Mouse (Mus musculus) ovary, adult 18-20 months (tissue): Measurements from ENCODE around the gene Slc13a1.
A peak's percentile ranks its signal among the peaks of the same experiment; 100 is the strongest.
"Not testable (repeated sequence)": the region's sequence is repeated elsewhere in the genome, so short reads cannot be mapped to it uniquely, and the experiment has no call there.

Source experiments
- DNase-seq: peaks from one replicate; pipeline ENCODE4 v3.0.0; 2022; ENCODE audit warnings: low spot score, mixed read lengths

Gene Slc13a1

DNA sequence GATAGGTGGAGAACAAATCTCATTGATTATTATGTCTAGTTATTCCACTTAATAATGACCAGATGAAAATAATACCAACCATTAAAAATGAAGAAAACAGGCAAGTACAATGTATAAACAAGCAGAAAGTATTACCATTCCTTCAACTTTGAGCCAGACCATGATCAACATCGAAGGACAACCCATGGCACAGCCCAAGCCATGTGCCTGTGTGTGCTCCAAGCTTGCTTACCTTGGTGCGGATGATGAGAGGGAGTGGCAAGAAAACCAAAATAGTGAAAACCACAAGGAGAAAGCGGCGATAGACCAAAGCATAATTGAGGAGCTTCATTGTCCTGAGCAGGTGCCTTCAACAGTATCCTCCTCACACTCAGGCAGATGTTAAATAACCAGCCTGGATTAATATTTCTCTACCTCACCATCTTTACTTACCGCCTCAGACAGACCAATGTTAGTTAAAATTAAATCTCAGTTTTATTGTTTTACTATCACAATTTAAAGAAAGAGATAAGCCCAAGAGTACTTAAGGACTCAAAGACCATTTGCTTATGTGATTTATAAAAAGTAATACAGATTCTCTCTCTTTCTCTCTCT, at the start of gene Slc13a1:
Gene Slc13a1, minus strand, starts transcription at position 359 of the 594 bp plus-strand sequence.
- DNase-seq, result no peak

DNA sequence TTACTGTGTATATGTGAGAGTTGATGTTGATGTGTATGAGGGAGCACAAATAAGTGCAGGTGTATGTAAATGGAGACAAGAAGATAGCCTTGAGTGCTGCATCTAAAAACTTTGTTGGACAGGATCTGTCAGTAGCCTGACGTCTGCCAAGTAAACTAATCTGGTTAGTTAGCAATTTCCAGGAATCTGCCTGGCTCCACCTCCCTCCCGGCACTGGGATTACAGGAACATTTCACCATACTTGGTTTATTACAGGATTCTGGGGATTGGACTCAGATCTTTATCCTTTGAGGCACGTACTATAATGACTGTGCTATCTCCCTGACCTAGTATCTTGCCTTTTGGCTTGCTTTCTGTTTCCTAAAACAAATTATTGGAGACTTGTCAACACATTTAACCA, 40.0 kb upstream of the Slc13a1 start:
- DNase-seq, result no peak

DNA sequence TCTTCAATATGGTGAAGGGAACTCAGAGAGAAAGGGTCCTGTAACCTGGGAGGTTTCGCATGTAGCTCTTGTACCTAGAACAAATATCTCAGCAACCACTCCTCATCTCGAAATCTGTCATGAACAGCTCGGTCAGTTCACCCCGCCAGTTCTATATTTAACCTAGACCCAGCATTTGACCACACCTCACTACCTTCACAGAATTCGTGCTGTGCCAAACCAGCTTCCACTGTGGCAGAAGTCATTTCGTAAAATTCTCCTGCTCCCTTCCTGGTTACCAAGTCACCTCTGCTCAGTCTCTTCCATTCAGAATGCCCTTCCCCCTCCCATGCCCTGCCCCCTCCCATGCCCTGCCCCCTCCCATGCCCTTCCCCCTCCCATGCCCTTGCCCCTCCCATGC, 34.3 kb upstream of the Slc13a1 start:
- no peak for DNase-seq

DNA sequence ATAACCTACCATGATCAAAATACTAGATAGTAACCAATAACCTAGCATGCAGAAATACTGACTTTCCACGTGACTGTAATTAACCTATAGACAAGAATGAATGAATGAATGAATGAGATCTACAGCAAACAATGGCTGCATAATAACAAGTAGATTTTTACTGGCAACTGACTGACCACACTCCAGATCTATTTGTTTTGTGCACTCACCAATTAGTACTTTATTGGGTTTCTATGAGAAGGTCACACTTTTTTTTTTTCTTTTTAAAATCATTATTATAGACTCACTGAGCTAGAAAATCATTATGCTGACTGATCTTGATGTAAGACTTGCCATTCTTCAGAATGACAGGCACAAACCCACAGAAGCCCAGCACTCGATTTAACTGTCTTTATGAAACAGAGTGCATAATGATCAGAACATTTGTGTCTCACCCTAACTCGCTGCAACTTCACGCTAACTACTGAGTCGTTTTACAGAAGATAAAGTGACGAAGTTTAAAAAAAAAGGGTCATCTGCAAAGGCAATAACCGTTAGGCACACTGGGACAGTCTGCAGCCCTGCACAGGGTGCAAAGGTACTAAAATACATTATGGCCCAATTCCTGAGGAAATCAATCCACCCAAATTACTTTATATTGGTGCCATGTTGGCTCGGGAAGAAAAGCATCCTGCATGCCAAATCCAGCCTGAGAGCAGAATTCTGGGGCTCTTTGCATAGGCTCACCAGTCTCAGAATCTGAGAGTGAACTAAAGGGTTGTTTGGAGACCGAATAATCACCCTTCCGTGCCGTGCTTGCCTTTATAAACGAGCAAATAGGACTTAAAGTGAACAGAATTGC, 33.0 kb upstream of the Slc13a1 start:
- no peak for DNase-seq

DNA sequence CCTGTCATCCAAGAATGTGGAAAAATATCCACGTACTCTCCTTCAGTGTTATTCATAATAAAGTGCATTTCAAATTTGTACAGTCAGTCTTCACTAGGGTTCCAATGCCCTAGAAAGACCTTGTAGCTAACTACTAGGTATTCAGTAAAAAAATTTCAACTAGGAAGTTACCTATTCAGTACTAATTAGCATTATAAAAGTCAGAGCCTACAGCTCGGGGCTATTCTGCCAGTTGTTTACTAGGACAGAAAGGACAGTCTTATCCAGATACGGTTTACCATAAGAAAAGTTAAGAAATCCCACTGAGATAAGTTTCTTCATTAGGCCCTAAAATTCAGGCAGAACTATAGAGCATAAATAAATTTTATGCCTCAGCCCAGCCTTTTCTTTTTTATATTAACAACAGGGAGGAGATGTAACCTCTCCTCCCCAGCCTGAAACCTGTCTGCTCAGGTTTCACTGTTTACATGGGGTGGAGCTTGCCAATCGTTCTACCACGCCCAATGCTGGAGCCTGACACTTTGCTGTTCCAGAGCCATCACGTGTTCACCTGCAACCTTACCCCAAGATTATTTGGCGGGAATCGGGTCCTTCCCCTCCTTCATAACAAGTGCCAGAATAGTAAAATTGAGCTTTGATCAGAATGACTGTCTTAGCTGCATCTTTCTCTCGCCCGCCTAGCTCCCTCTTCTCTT, 29.8 kb upstream of the Slc13a1 start:
- DNase-seq, result not testable (repeated sequence)

DNA sequence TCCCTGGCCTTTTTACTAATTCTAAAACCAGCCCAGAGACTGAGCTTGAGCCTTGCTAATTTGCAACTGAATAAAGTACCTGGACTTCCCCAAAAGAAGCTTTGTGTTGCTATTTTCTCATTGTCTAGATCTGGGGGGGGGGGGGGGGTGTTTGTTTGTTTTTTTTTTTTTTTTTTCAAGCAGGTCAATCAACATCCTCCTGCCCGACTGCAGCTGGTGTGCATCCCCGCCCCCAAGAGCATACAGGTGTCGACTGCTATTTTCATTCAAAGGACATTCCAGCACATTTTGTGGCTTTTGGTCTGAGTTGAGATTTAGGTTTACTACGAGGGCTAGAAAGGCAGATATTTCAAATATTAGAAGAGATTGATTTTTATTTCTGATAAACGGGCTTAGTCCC, 28.5 kb upstream of the Slc13a1 start:
- not testable (repeated sequence) for DNase-seq

DNA sequence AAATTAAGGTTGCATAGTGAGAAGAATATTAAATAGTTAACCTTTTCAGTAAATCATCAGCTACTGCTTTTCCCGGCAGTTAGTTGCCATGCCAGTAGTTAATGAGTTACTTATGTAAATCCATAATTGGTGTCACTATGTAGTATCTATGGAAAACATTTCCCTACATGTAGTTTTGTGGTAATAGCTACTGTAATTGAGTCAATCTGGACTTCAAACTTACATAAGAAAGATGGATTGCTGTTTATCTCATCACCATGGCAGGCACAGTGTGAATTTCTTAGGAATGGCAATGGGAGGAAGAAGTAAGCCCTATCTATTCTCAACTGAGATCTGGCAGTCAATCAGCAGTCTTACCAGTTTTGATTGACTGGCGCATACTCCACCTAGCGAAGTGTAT, 15.5 kb upstream of the Slc13a1 start:
- DNase-seq, result no peak

DNA sequence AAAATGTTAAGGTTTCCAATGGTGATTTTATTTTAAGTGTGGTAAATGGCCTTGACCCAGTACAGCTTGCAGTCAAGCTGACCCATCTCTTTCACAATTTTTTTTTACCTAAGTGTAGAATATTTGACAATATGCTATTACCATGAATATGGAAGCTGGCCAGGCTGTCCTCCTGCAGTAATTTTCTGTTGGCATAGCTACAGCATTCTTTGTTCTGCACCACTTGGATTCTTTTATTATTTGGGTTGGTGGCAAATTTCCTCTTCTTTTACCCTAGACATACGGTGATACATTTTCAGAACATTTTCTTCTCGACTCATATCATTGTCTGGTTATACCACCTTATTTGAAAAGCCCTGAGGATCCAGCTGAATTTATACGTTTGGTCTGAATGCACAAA, 7.5 kb upstream of the Slc13a1 start:
- DNase-seq, result no peak

DNA sequence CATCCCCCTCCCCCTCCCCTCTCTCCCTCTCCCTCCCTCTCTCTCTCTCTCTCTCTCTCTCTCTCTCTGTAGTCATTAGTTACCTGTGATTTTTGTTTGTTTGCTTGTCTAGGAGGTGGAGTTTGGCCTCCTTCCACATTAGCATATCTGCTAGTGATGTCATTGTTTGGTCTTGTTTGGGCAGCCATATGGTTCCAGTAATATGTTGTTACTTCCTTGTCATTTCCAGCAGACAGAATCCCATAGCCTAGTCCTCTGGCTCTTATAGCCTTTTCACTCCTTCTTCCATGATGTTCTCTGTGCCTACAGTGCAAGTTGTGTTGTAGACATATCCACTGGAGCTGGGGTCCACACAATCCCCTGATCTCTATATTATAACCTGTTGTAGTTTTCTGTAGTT, 6.1 kb upstream of the Slc13a1 start:
- DNase-seq, result no peak

DNA sequence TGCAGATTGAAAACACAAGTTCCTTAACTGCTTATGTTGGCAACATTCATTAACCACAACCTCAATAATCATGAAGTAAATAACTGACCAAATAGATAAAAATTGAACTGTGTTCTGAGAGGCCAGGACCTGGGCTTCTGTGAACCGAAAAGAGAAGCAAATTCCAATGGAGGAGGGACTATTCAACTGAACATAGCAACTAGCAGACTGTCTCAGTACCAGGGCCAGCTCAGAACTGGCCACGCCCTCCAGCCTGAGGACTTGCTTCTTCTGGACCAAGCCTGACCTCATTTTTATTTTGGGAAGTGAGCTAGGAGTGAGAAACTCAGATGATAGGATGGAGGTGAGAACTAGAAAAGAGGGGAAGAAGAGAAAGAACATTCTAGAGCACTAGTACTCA, 4.8 kb upstream of the Slc13a1 start:
- no peak for DNase-seq

DNA sequence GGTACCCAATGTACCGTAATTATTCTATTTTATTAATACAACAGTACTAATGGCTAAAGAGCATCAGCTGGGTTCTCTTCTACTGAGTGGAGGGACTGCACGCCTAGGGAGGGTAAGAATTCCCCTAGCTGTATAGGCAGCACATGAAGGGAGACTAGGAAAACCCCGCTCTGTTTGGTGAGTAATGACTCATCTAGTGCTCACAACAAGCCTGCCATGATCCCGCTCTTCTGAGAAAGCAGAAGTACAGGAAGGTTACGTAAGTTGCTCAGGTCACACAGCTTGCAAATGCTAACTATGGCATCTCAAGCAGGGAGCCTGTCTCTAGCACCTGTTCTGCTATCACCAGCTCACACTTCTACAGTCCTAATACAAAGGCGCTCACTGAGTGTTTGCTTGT, 1.1 kb downstream of the Slc13a1 start:
- DNase-seq, result no peak

DNA sequence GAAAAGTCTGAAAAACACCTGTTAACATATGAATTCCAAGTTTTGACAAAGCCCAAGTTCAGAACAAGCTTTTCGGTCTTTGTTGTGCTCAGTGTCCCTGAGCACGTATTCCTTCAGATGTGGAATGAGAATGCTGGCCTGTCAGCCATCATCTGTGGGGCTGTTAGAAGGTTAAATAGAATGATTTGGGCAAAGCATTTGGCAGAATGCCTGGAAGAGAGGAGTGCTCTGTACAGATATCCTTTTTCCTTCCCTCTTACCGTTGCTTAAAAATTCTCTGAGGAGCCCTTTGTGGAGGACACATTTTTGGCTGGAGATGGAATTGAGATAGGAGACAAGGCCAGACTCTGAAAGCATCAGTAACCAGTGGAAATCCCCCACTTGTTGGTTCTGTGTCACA, 2.6 kb downstream of the Slc13a1 start:
- DNase-seq, result peak; percentile 34

DNA sequence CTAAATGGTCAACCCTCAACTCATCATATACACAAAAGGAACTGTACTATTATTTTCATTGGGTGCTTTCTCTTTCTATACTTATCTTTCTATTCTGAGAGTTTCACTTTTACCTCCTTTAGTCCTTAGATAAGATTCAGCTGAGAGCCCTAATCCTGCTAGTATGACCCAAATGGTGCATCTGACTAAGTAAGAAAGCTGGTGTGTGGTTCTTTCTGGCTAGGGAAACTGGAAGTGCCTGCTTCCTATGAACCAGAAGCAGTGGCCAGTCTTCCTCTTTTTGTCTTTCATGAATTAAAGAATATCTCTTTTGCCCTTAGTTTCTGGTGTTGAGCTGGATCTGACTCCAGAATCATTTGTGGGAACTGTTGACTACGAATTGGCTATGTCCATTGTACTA, 8.1 kb downstream of the Slc13a1 start:
- no peak for DNase-seq

DNA sequence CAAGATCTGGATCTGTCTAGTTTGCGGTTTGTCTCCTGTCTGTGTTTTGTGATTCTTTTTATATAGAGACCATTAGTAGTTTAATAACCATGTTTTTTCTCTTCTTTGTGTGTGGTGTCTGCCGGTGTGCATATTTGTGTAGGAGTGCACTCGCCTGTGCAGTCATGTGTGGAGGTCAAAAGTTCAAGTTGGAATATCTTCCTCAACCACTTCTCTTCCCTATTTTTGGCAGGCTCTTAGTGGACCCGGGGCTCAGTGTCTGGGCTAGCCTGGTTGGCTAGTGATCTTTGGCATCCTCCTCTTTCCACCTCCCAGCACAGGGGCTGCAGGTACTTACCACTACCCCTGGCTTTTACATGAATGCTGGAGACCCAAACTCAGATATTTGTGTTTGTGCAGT, 13.0 kb downstream of the Slc13a1 start:
- no peak for DNase-seq

DNA sequence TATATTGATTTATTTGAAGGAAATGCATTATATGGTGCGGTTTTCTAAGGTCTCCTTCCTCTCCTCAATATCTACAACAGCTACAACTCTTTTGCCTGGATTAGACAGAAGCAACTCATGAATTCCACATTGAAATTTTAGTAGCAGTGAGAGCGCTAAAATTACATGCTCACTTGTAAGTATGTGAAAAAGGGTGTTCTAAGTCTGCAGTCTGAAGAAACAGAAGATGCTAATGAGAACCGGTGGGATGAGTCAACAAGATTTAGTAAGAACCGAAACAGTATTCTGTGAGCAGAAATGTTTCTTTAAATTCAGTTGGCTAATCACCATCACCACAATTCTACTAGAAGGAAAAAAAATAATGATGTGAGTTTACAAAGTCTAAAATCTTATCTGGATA, 34.9 kb downstream of the Slc13a1 start:
- DNase-seq, result no peak

DNA sequence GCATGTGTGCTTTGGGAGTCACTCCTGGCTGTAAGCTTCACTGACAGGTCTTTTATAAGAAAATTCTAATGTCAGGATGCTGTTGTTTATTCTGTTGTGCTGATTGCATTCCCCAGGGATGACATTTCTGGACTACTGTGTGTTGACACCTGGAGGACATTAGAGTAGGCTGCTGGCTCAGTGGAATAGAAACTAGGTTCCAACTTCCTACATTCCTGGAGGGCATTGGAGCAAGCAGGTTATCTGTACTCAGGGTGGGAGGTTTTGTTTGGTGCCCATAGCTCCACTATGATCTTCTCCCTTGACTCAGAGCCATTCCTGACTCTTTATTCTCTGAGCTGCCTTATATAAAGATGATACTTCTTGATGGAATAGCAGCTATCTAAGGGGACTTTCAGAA, 45.3 kb downstream of the Slc13a1 start:
- DNase-seq, result no peak

DNA sequence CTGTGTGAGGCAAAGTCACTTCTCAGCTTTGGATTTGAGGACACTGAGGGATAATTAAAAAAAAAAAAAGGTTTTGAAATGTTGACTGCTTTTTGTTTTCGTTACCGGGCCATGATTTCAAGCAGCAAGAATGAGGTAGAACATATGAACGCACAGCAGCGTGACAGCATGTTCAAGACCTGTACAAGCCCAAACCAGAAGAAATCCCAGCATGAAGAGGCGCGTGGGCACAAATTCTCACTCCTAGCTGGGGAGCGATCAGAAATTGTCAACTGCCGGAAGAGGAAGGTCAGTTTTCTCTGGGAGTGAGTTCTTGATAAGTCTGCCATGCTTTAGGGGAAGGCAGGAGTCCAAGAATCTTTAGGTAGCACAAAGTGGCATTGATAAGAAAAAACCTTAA, 56.3 kb downstream of the Slc13a1 start:
- no peak for DNase-seq

DNA sequence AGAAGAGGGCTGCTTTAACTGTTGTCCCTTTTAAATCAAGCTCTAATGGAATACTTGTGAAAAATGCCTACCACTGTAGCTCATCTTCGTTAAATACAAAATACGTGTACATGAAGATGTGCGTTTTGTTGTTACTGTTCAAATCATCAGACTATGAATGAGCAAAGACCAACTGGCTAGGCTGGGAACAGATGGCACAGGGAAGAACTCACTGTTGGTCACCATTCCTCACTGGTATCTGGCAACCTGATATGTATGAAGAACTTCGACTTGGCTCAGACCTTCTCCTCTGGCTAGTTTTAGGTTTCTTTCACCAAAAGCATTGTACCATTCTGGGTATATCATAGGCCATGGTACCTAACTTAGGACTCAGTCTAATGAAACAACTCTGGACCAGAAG, 59.4 kb downstream of the Slc13a1 start:
- no peak for DNase-seq

DNA sequence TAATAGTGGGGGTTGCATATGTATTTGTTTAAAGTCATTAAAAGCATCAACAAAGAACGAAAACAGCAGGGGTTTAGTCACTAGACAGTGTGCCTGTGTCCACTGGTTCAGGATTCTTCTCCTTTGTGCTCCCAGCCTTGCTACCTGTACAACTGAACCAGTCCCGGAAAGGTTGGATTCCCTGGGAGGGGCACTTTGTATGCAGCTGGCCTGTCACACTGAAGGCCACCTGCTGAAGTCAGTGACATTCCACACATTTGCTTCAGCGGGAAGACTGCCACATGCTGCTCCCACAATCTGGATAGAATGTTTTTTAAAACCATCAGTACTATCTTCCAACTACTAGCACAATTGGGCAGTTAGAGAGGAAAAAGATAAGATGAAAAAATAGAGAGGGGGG, 61.7 kb downstream of the Slc13a1 start:
- no peak for DNase-seq

DNA sequence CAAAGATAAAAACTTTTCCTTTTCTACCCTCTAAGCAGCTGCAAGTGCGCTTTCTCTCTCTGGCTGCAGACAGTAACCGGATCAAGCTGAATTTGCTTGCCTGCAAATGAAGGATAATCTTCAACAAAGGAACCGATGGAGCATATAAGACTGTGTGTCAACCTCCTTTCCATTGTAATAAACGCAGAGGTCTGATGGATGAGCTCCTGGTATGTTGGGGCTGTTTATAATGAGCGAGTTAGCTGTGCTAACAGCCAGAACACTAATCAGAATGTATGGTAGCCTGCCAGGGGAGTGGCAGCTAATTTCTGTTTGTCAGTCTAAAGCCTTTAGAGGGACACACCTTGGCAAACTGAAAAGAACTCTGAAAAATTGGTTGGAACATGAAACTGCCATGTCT, 62.2 kb downstream of the Slc13a1 start:
- DNase-seq, result no peak

DNA sequence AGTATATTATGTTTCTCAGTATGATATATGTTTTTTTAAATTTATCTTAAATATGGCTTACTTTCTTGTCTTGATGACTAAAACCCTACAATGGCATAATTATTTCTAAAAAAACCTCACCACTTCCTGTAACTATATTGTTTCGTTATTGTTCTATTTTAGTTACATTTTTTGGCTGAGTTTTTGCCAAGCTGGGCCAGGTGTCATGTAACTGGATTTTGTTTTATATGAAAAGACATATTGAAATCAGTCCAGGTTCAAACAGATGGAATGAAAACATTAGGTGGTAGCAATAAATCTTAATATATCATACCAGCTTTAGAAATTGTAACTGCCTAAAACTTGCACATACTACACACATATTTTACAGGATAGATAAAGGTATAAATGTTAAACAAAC, 66.6 kb downstream of the Slc13a1 start:
- no peak for DNase-seq

DNA sequence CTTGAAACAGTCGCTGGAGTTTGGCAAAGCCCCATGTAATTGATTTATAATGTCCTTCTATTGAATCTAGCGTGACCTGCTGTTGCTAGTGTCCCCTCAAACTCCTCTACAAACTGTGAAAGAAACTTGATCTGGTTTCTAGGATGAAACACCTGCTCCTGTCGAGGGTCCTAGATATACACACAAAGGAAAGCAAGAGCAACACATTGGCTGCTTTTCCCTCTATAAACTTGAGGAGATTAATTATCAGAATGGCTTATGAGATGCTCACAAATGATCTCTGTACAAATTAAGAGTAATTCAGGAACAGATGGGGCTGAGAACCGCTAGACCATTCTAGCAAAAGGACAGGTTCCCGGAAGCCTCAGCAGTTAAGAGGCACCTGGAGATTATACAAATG, 67.2 kb downstream of the Slc13a1 start:
- DNase-seq, result no peak

DNA sequence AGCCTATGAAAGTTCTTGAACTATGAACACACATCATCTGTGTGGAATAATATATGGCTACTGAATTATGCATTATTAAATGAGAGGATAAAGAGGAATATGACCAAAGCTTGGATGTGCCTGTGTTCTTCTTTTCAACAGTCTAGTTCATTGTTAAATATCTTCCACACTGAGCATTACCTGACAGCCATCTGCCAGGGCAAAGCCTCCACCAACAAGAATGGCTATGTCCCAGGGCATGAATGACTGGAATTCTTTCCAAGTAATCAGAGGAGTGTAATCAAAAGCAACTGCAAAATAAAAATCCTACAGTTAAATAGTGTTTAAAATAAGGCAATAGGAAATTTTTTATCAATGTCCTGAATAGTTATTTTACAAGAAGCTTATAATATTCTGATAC, 70.5 kb downstream of the Slc13a1 start:
- no peak for DNase-seq
